Mouse (Mus musculus): Measurements from ENCODE around the gene Ehbp1.

DNA sequence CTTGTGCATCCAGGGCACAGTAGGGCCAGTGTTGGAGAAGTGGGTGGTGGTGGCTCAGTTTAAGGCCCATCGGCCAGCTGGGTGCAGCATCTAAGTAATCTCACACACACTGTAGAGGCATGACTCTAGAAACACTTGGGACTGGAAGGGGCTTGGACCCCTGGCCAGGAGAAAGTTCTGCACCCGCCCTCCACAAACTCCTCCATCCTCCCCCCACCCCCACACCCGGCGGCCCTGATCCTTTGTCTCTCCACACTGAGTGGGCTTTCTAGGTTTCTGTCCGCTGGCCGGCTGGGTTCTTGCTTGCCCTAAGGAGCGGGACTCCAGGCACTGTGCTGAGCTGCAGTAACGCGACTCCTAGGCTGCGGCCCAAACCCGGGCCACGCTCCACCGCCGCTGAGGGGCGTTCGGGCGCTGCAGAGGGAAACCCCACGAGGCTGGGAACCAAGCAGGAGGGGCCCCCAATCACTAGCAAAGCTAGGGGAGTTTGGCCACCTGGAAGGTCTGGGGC lies 337.7 kb downstream of the Ehbp1 start:
- TF ChIP-seq CTCF (IDR thresholded peaks at IDR 0.05; ENCODE audit: insufficient read depth, low read depth, low read length) (no peak), POLR2A (IDR thresholded peaks at IDR 0.05; ENCODE audit: insufficient read depth, low read depth, low read length) (no peak)

All from olfactory bulb, adult 2 months (tissue).